9 mouse cellular contexts compared by ENCODE assay signal in genomic region chrX:99325460-99325859, GRCm38 (mm10).
A peak's percentile ranks its signal among the peaks of the same experiment; 100 is the strongest.
DNase-seq lines count a peak whose midpoint lies in the region; ATAC-seq lines count a peak whose summit lies in the region.
"Had no signal": no experiment of that assay in that cellular context is flagged by ENCODE, and none has a peak within 500 bp of the region (broad histone marks: within the 10 kb centered on the region; RNA-seq: fewer than 3 reads in every experiment).

No protein-coding gene starts in this region.

- H3K4me3 ChIP-seq in forebrain, embryonic 15.5 days, result no peak overlapping the region
- no peak overlapping the region for H3K4me3 ChIP-seq in limb, embryonic 15.5 days
- H3K4me3 ChIP-seq in stomach, embryonic 14.5 days (ENCODE audit: low read depth, low read length), result no peak overlapping the region
- H3K4me3 ChIP-seq: myocyte had no signal

- peaks cover 12% of the 10 kb centered on the region for H3K4me1 ChIP-seq in forebrain, embryonic 15.5 days
- peaks cover 17% of the 10 kb centered on the region for H3K4me1 ChIP-seq in limb, embryonic 15.5 days
- 0 out of 2 replicates have a peak, but pooled peaks cover 4% of the 10 kb centered on the region for H3K4me1 ChIP-seq in stomach, embryonic 14.5 days (ENCODE audit: control insufficient read depth, insufficient read depth, low read length)

- H3K4me2 ChIP-seq in forebrain, embryonic 15.5 days (replicated peaks), result no peak overlapping the region
- H3K4me2 ChIP-seq in limb, embryonic 15.5 days, result no peak overlapping the region
- H3K4me2 ChIP-seq in stomach, embryonic 14.5 days (replicated peaks; ENCODE audit: low read depth, low read length), result no peak overlapping the region

- H3K27me3 ChIP-seq in forebrain, embryonic 15.5 days, result no peaks in the 10 kb centered on the region
- peaks cover 41% of the 10 kb centered on the region; the same call in 1 of the 2 replicates for H3K27me3 ChIP-seq in limb, embryonic 15.5 days
- peaks cover 4% of the 10 kb centered on the region; the same call in 1 of the 2 replicates for H3K27me3 ChIP-seq in stomach, embryonic 14.5 days (ENCODE audit: control insufficient read depth, insufficient read depth, low read length)

- no peak overlapping the region for H3K9ac ChIP-seq in forebrain, embryonic 15.5 days (replicated peaks)
- H3K9ac ChIP-seq in limb, embryonic 15.5 days, result no peak overlapping the region
- H3K9ac ChIP-seq in stomach, embryonic 14.5 days (replicated peaks; ENCODE audit: low read depth, low read length), result no peak overlapping the region

- peak overlapping the region; percentile 70 for H3K27ac ChIP-seq in forebrain, embryonic 15.5 days (replicated peaks)
- H3K27ac ChIP-seq in limb, embryonic 15.5 days, result peak overlapping the region; percentile 78
- H3K27ac ChIP-seq in stomach, embryonic 14.5 days (ENCODE audit: low read length), result peak overlapping the region; percentile 53; the same call in 1 of the 2 replicates

- peak; percentile 72 for ATAC-seq in forebrain, embryonic 15.5 days (replicated peaks)
- peak; percentile 61; the same call in 1 of the 2 replicates for ATAC-seq in limb, embryonic 15.5 days (ENCODE audit: insufficient number of reproducible peaks, low FRiP score, low TSS enrichment, low read depth)
- no peak for ATAC-seq in stomach, embryonic 14.5 days (ENCODE audit: insufficient number of reproducible peaks, insufficient read depth, low FRiP score, low read depth)
- ATAC-seq in monocyte, adult 5-6 weeks (replicated peaks; ENCODE audit: insufficient number of reproducible peaks, low FRiP score, low TSS enrichment, poor library complexity, severe bottlenecking), result no peak

- H3K36me3 ChIP-seq in forebrain, embryonic 15.5 days, result no peaks in the 10 kb centered on the region
- H3K36me3 ChIP-seq in limb, embryonic 15.5 days, result no peaks in the 10 kb centered on the region
- no peaks in the 10 kb centered on the region for H3K36me3 ChIP-seq in stomach, embryonic 14.5 days (ENCODE audit: control insufficient read depth, insufficient read depth, low read length)

- intact Hi-C loops in heart, postnatal 14 days (cut with DNase I), result no loop called here

- no peaks in the 10 kb centered on the region for H3K9me3 ChIP-seq in forebrain, embryonic 15.5 days
- H3K9me3 ChIP-seq in limb, embryonic 15.5 days, result no peaks in the 10 kb centered on the region
- no peaks in the 10 kb centered on the region for H3K9me3 ChIP-seq in stomach, embryonic 14.5 days (ENCODE audit: control insufficient read depth, low read depth, low read length)

- DNase-seq in right cerebral cortex, adult 18-20 months, result peak; percentile 6
- no peak for DNase-seq in right cerebral cortex, postnatal 36 days (ENCODE audit: low spot score in 2 of 2)
- DNase-seq in heart, postnatal 14 days, result peak; percentile 52 to 64
- DNase-seq in cerebellum, adult 9-10 months, result no peak

- WGBS in forebrain, embryonic 15.5 days, result 34% methylated on average over 8 of the region's 8 CpGs
- 38% methylated on average over 8 of the region's 8 CpGs for WGBS in limb, embryonic 15.5 days
- WGBS in stomach, embryonic 14.5 days, result 54% methylated on average over 8 of the region's 8 CpGs

Comparison
In these comparisons a context has a peak if more than half of its experiments do, and no peak if none do; other contexts are left out.
1. DNase-seq: peak in right cerebral cortex, adult 18-20 months (single experiment) and heart, postnatal 14 days (2 of 2); none in right cerebral cortex, postnatal 36 days (0 of 2) and cerebellum, adult 9-10 months (single experiment).
2. ATAC-seq: peak in forebrain, embryonic 15.5 days (single experiment) and limb, embryonic 15.5 days (single experiment); none in stomach, embryonic 14.5 days (single experiment) and monocyte, adult 5-6 weeks (single experiment).
3. Peak in every context shown above with its lines, with median percentiles within 50 percentile points of each other: H3K27ac ChIP-seq.